Mouse (Mus musculus) retina, embryonic 14.5 days (tissue): Measurements from ENCODE around the gene Mmrn1.
"Not testable (repeated sequence)": the region's sequence is repeated elsewhere in the genome, so short reads cannot be mapped to it uniquely, and the experiment has no call there.

ENCODE experiments used
- DNase-seq: peaks from one replicate; pipeline ENCODE4 v3.0.0-alpha.2; 2015; ENCODE audit warnings: low spot score

Mmrn1 gene

DNA sequence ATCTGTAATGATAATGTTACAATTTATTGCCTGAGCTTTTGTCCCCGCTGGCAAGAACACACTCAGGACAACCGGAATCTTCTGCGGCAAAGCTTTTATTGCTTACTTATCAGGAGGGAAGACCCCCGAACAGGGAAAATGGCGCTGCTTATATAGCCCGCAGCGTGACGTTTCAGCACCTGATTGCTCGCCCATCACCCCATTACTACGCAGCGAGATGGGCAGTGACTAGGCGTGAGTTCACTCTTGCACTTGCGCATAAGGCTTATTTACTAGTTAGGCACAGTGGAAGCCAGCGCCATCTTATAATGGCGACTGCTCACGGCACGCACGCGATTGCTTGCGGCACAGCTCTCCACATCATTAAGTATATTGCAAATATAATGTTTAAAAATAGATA is at the start of gene Mmrn1:
Gene Mmrn1 (plus strand): TSS at position 301 of the 400 bp plus-strand sequence.
- DNase-seq, result not testable (repeated sequence)

DNA sequence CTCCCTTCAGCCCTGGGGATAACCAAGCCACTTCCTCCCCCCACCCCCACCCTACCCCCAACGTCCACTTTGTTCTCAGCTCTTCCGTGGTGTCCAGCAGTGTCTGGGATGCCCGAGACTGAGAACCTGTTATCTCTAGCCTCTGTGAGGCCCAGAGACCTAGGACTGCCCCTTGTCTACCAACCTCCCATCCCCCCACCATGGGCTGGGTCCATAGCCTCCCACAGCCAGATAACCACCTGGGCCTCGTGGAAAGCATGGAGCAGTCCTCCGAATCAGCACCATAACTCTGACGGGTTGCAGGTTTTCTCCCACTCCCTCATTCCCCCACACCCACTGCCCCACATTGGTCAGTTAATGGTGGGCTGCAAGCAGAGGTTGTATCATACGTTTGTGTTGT is 44.4 kb upstream of the Mmrn1 start:
- no peak for DNase-seq

DNA sequence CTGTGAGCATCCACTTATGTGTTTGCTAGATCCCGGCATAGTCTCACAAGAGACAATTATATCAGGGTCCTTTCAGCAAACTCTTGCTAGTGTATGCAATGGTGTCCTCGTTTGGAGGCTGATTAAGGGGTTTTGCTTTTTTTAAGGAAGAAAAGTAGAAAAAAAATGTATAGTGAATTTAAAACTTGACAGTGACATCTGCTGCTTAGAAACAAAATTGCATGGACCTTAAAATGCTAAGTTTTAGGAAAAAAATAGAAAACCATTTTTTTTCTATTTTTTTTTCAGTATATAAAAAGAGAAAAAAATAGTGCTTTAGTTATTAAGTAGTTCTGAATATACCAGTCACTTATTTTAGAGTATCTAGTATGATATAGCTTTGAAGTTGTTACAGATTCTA is 43.2 kb upstream of the Mmrn1 start:
- DNase-seq, result no peak

DNA sequence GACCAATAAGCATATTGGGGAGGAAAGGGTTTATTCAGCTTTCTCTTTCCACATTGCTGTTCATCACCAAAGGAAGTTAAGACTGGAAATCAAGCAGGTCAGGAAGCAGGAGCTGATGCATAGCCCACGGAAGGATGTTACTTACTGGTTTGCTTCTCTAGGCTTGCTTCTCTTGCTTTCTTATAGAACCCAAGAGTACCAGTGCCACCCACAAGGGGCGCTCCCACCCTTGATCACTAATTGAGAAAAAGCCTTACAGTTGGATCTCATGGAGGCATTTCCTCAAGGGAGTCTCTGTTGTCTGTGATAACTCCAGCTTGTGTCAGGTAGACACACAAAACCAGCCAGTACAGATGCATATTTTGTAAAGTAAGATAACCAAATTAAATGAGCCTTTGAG is 17.5 kb upstream of the Mmrn1 start:
- no peak for DNase-seq

DNA sequence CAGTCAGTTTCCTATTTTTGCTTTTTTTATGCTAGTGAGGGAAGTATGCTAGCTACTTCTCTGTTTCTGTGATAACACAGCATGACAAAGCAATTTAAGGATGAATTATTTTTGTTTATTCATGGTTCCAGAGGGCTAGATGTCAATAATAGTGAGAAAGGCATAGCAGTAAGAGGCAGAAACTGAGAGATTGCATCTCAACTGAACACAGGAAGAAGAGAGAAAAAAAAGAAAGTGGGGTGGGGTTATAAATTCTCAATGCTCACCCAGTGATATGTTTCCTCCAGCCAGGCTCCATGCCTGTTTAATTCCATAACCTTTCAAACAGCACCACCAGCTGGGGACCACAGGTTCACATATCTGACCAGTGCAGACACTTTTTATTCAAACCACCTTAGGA is 6.6 kb downstream of the Mmrn1 start:
- DNase-seq, result peak; percentile 68

DNA sequence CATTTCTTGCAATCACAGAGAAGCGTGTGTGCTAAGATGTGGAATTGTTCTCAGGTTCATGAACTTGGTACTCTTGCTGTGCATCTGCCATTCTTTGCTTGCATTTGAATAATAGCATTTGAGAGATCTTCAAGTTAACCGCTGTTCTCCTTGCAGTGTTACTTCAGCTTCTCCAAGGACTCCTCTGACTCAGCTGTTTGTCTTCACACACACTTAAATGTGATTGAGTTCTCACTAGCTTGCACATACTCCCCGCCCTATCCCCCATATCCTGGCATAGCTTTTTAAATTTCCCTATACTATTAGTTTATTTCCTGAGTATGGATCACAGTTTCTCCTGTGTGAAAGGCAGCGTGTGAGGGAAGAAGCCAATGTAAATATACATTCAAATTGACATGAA is 10.1 kb downstream of the Mmrn1 start:
- no peak for DNase-seq

DNA sequence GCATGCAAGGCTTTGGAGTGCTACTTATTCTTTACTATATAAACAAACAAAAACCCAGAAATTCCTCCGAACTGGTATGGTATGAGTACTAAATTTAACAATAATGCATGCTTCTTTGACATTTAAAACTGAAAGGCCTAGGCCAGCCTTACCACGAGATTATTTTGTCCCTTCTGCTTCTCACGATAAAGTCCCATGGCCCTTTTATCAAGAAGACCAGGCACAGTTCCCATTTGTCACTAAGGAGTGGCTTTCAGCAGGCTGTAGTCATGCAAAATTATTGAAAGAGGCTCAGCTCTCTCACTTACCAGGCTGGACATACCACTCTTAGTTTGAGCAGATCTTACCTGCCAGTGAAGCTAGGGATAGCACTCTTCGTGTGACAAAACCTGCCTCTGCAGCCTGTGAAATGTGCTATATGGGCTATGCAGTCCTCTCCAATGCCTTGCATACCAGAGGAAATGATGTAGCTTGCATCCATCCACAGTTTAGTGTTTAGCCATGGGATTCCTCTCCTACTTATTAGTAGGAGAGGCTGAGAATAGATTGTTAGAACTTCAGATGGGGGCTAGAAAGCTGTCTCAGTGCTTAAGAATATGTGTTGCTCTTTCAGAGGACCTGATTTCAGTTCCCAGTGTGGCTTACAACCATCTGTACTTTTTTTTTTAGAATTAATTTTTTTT is 10.8 kb downstream of the Mmrn1 start:
- DNase-seq, result no peak

DNA sequence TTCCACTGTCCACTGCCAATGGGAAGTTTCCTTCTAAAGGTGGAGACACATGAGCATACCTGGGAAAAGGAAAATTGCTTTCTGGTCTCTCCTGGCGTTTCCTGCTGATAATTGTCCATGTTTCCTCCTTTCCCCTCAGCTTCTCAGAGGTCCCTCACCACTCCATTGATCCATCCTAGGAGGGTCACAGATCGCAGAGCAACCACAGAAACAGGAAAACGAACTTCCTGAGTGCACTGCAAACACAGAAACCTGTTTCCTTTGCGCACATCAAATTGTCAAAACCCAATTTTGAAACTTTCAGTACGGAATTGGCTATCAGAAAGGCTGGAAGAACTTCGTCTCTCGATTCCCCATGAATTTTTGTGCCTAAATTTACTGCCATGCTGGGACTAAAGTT is 19.4 kb downstream of the Mmrn1 start:
- DNase-seq, result no peak

DNA sequence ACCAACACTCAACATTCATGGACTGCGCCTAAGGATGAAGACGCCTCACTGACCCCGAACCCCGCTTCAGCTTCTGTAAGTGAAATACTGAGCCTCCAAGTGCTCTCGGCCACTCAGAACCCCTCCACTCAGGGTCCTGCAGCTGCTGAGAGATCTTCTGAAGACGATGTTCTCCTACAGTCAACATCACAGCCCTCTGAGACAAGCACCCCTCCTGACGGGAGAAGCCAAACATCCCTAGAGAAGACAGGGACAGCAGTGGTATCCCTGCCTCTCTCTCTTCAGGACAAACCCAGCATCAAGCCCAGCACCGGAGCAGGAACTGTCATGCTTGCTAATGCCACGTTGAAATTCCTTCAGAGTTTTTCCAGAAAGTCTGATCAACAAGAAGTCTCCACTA is 19.8 kb downstream of the Mmrn1 start:
- no peak for DNase-seq

DNA sequence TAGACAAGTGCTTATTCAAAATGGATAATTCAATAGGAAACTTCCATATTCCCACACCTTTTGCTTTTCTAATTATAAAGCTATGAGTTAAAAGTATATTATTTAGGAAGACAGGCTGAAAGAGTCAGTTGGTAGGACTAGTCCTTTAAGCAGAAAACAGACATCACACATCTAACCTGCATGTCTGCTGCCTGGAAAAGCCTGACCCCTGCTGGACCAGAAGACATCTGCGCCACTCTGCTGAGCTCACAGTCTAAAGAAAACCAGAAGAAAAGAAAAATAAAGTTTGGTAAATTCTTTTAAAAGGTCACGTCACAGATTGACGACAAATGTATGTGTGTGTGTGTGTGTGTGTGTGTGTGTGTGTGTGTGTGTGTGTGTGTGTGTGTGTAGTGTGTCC is 25.6 kb downstream of the Mmrn1 start:
- DNase-seq, result peak; percentile 50

DNA sequence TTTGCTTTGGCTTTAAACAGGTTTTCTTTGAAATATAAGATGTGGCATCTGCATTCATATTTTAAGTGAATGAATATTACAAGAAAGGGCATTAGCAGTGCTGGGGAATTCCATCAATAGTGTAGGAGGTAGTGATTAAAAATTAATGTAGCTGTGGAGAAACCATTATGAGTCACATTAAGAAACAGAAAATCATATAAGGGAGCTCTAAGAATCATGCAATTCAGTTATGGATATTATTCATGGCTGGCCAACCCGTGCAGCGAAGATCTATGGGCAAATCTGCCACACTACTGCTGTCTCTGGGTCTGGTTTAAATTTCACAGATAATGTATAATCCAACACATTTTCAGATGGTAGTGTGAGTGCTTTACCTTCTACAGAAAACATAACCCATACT is 36.5 kb downstream of the Mmrn1 start:
- DNase-seq, result peak; percentile 59

DNA sequence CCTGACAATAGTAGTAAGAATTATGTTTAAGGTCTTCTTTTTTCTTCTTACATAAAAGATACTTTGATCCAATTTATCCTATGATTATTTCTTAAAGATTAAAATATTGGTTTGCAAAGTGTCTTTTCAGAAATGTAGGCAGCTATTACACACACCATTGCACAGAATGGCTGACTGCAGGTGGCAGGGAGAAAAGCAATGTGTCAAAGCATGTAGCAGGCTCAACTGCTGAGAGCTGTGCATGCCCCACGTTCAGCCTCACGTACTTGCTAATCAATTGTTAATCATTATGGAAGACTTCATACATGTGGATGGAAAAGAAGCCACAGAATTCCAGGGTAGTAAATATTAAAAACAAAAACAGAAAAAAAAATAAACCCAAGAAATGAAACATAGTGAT is 37.1 kb downstream of the Mmrn1 start:
- DNase-seq, result peak; percentile 38

DNA sequence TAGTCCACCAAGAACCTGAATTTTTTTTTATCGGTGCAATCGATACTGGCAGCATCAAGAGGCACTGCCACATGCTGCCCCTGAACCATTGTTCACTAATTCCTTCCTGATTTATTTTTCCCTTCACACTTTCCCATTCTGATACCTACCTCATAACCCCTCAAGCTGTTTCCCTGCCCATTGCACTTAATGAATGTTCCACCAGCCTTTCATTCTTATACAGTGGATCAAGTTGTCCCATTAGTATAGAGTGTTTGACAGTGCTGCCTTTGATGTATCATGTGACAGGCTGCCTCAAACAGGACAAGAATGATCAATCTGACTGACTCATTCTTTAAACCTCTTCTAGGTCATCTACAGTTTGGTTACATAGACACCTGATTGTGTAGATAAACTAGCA is 37.9 kb downstream of the Mmrn1 start:
- peak; percentile 16 for DNase-seq

DNA sequence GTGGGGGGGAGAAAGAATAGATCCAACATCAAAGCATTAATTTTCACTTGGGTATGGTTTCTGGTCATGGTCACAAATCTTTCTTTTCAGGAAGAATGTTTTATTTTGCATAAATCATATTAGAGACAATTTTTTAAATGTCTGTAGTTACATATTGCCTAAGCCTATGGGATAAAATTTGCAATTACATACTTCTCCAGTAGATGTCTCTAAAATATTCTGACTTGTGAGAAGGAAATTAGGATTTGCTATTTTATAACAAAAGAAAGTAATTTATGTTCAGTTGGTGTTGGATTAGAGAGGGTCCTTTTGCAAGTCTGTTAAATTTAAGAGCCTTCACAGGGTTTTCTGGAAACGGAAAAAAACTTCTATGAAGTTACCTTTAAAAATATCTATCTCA is 39.0 kb downstream of the Mmrn1 start:
- peak; percentile 21 for DNase-seq

DNA sequence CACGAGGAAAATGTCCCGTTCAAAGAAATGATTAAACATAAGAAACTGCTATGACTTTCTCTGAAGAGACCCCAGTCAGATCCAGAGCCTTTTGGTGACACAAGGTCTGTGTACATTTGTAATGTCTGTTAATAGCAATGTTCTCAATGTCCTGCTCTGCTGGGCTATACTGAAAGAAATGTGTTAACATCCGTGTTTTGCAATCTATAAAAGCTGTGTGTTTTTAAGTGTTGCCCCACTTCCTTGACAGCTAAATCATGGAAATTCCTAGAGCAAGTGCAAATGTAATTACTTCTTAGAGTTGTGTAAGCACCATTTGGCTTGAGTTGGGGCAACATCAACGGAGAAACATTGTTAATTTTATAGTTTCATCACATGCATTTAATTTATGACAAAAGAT is 42.2 kb downstream of the Mmrn1 start:
- DNase-seq, result no peak

DNA sequence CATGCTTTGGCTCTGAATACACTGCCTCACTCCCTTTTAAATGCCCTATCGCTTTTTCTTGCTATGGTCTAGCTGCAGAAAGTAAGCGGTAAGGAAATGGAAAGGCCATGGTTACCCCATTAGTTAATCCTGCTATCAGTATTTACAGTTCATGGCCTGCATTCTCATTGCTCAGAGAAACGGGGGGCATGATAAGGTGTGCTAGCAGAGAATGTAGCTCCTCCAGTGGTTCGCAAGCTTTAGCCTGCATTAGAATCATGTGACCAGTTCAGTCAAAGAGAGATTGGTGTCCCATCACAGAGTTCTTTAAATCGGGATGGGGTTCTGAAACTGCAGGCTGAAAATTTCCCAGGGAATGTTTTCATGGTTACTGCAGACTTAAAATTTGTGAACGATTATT is 44.6 kb downstream of the Mmrn1 start:
- DNase-seq, result peak; percentile 22

DNA sequence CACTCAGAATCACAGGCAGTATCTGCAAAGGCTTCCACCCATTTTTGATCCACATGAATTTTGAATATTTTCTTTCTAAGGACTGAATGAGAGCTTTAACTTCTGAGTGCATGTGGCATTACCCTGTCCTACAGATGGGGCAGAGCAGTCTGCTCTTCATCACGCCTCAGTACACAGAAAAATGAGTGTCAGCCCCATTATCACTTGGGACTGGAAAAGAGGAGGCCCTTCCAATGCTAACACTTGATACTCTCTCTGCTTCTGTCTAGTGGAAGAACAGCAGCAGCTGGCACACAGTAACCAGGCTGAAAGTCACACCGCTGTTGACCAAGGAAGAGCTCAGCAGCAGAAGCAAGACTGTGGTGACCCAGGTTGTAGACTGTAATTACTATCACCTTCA is 46.0 kb downstream of the Mmrn1 start:
- peak; percentile 76 for DNase-seq

DNA sequence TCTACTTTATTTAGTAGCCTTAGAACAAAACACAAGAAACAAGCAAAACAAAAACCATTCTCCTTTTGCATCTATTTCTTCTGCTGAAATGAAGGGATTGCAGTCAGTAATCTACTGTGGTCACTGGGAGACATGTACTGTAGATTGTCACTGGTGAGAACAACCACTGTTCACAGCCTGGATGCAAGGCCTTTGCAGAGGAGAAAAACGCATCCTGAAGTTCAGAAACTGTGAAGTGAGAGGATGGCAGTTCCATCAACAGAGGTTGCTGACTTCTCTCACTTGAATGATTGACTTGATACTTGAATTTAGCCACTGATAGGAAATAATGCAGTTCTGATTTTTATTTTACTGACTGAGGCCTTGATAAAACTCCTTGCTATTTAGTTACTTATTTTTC is 53.8 kb downstream of the Mmrn1 start:
- DNase-seq, result no peak

DNA sequence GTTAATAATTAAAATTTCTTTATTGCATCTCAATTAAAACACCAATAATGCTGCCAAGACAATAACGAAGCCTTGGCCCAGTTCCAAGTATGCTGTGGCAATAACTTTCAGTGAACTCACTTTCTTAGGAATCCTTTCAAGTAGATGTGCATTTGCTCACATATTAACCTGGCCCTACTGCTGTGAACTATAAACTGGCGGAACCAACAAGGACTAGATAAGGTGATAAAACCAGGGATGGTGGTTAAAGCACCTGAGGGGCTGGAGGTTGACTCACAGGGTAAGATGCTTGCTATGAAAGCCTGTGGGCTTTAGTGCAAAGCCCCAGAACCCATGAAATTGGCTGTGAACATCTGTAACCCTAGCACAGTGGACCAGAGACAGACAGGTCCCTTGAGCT is 54.3 kb downstream of the Mmrn1 start:
- DNase-seq, result no peak

DNA sequence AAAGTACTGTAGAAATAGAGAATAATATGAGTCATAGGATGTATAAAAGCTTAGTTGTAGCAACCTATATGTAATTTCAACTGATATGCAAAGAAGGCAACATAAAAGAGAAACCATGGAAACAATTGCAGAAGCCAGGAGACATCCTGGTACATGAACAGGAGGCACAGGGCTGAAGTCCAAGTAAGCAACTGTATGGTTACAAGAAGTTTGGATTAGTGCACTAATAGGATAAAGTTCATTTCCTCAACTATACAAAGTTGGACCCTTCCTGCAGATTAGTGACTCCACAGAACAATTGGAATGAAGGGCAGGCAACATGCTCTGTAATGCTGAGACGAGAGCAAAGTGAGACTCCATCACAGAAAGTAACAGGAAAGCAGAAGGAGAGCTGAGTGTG is 59.6 kb downstream of the Mmrn1 start:
- DNase-seq, result no peak

DNA sequence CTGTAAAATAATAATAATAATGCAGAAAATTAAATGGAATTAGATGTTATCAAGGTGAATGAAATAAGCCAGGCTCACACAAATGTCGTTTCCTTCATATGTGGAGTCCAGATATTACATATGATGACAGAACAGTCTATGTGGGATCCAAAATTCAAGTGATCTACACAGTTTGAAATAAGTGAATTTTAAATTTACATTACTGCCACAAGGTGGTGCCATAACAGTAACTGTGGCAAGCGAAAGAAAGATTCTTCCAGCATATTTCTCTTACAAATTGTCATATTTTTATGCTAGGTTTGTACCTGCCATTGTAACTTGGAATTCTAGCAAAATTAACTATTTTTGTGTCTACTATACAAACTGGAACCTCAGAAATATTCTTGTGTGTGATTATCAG is 61.1 kb downstream of the Mmrn1 start:
- DNase-seq, result peak; percentile 57

DNA sequence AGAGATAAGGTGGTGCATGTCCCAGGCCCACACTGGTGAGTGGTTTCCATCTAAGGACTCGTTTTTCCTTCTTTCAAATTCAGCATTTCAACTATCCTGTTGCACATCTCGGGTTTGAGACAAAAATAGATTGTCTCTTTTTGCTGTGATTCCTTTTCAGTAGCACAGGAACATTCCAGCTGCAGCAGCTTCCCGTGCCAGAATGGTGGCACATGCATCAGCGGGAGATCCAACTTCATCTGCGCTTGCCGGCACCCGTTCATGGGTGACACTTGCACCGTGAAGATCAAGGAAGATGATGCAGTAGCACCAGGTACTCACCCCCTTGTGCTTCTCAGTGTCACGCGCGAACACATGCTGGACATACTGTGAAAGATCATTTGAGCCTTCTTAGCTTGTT is 62.1 kb downstream of the Mmrn1 start:
- no peak for DNase-seq

DNA sequence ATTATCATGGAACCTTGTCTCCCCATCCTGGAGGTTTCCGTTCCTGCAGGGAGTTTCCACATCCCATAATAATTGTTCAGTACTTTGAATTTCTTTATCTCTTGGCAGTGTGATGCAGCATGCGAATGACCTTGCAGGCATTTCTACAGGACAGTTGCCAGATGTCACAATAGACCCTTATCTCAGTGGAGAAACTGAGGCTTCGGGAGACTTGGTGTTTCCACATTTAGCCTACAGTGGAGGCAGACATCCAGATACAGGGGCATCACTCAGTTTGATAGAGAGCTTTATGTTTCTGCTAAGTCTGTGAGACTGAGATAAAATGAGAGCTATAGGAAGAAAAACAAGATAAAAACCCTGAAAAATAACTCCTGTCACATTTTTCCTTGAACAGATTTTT is 63.0 kb downstream of the Mmrn1 start:
- DNase-seq, result no peak

DNA sequence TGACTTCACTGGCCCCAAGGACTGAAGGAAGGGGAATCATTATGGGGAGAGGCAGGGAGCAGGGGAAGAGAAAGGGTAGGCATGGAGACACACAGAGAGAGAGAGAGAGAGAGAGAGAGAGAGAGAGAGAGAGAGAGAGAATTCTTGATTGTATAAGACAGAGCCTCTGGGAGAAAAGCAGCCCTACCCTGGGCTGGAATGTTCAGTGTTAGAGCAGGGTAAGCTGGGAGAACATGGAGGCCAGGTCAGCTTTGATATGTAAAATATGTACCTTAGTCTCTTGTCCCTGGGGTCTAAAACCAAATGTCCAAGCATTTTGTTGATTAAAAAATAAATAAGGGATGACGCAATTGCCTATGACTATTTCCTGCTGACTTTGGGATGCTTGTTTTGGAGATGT is 67.6 kb downstream of the Mmrn1 start:
- no peak for DNase-seq
